Mouse (Mus musculus) spleen, embryonic (tissue): ENCODE measurements around the gene Ptprg.

Source experiments
- CTCF ChIA-PET: fragments of 350-600 bp; sonication (Branson Sonifier 250); formaldehyde crosslinking; loops from one replicate; lab custom pipeline; 2022; lab: Charles Lee

The Ptprg gene

GRCm38 (mm10) chr14:11874960-11875889, 321.9 kb downstream of the Ptprg start:
- CTCF ChIA-PET = no interaction called here

GRCm38 (mm10) chr14:11881082-11881481, 327.8 kb downstream of the Ptprg start:
- CTCF ChIA-PET = no interaction called here

- CTCF ChIA-PET = interaction anchor here (0.6 kb wide), 1 partner anchor 40 kb away, joined by 7 read pairs; no protein-coding TSS in a partner anchor
Observed at GRCm38 (mm10) chr14:11883142-11883921, 330.0 kb downstream of the Ptprg start.

- CTCF ChIA-PET = interaction anchor here (0.6 kb wide), 1 partner anchor 41 kb away, joined by 7 read pairs; no protein-coding TSS in a partner anchor
Observed at GRCm38 (mm10) chr14:11883995-11884394, 330.7 kb downstream of the Ptprg start.

- CTCF ChIA-PET = no interaction called here
Observed at GRCm38 (mm10) chr14:11886417-11886816, 333.1 kb downstream of the Ptprg start.

- CTCF ChIA-PET = no interaction called here
Observed at GRCm38 (mm10) chr14:11890890-11891289, 337.6 kb downstream of the Ptprg start.

- CTCF ChIA-PET = no interaction called here
Observed at GRCm38 (mm10) chr14:11892621-11893020, 339.3 kb downstream of the Ptprg start.

- CTCF ChIA-PET = no interaction called here
Observed at GRCm38 (mm10) chr14:11895486-11895885, 342.2 kb downstream of the Ptprg start.

GRCm38 (mm10) chr14:11902794-11903193, 349.5 kb downstream of the Ptprg start:
- CTCF ChIA-PET = no interaction called here

- CTCF ChIA-PET = no interaction called here
Observed at GRCm38 (mm10) chr14:11906130-11906675, 352.9 kb downstream of the Ptprg start.

- CTCF ChIA-PET = no interaction called here
Observed at GRCm38 (mm10) chr14:11912253-11912652, 358.9 kb downstream of the Ptprg start.

- CTCF ChIA-PET = no interaction called here
Observed at GRCm38 (mm10) chr14:11917225-11917624, 363.9 kb downstream of the Ptprg start.

GRCm38 (mm10) chr14:11928545-11928944, 375.2 kb downstream of the Ptprg start:
- CTCF ChIA-PET = no interaction called here

- CTCF ChIA-PET = no interaction called here
Observed at GRCm38 (mm10) chr14:11932517-11932916, 379.2 kb downstream of the Ptprg start.

- CTCF ChIA-PET = no interaction called here
Observed at GRCm38 (mm10) chr14:11934556-11934955, 381.2 kb downstream of the Ptprg start.

GRCm38 (mm10) chr14:11935281-11935680, 381.9 kb downstream of the Ptprg start:
- CTCF ChIA-PET = no interaction called here

- CTCF ChIA-PET = no interaction called here
Observed at GRCm38 (mm10) chr14:11935698-11936097, 382.4 kb downstream of the Ptprg start.

GRCm38 (mm10) chr14:11938912-11939311, 385.6 kb downstream of the Ptprg start:
- CTCF ChIA-PET = no interaction called here

- CTCF ChIA-PET = no interaction called here
Observed at GRCm38 (mm10) chr14:11941989-11942514, 388.7 kb downstream of the Ptprg start.

- CTCF ChIA-PET = no interaction called here
Observed at GRCm38 (mm10) chr14:11950379-11950778, 397.0 kb downstream of the Ptprg start.

- CTCF ChIA-PET = interaction anchor here (0.7 kb wide), 1 partner anchor 20 kb away, joined by 10 read pairs; no protein-coding TSS in a partner anchor
Observed at GRCm38 (mm10) chr14:11955020-11955882, 401.9 kb downstream of the Ptprg start.
